Mouse (Mus musculus) lung, postnatal 0 days (tissue): ENCODE data around the gene Slc25a22.

Experiments used
- CTCF ChIP-seq: IDR thresholded peaks from 2 replicates; pipeline ENCODE4 v1.5.1; 2016; ENCODE audit warnings: antibody characterized with exemption, mild to moderate bottlenecking
- EP300 ChIP-seq: IDR thresholded peaks from 2 replicates; pipeline ENCODE4 v1.6.1; 2016; ENCODE audit warnings: antibody characterized with exemption, mild to moderate bottlenecking, control low read depth

- TF ChIP-seq CTCF (peak; percentile 95), EP300 (no peak)
These were observed 34.4 kb downstream of the Slc25a22 start for GRCm38 (mm10) chr7:141403305-141403704.
